Mouse (Mus musculus) CD4-positive helper T cell, adult 2 months (primary cell): Measurements from ENCODE around the gene Fbxl21.

Source experiments
- DNase-seq: peaks from one replicate; pipeline ENCODE4 v3.0.0-alpha.2; 2012; ENCODE audit warnings: low read depth, missing footprints, low spot score

The Fbxl21 gene

DNA sequence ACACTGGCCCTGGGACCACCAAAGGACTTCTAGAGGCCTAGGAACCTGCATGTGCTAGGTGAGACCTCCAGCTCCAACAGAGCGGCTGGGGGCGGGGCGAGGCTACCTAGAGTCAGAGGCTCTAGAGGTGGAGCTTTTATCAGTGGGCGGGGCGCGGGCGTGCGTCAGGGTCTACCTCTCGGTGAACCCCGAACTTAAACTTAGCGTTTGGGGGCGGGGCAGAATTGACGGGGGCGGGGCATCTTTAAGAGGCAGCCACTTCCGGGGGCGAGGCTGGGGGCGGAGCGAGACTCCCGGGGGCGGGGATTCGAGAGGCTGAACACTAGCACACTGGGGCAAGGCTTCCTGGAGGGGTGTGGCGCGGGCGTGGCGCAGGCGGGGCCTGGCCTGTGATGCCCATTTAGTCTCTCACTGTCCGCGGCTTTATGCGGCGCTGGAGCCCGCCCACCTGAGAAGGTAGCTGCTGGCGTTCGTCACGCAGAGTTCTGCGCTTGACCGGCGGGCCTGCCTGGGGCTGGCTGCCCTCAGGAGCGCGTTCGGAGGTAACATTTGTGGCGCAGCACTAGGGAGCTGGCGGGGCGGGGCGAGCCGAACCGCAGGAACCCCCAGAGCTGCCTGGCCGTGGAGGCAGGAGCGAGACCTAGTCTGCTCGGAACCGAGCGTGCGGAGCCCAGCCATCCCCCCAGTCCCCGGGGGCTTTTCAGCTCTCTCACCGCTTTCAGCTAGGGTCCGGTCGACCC, at the start of gene Fbxl21:
Gene Fbxl21, plus strand, starts transcription at position 392 of the 740 bp plus-strand sequence.
- DNase-seq: peak; percentile 88

GRCm38 (mm10) chr13:56472661-56473060, 49.6 kb upstream of the Fbxl21 start:
- DNase-seq: no peak

GRCm38 (mm10) chr13:56475363-56475762, 46.9 kb upstream of the Fbxl21 start:
- DNase-seq: peak; percentile 66

DNA sequence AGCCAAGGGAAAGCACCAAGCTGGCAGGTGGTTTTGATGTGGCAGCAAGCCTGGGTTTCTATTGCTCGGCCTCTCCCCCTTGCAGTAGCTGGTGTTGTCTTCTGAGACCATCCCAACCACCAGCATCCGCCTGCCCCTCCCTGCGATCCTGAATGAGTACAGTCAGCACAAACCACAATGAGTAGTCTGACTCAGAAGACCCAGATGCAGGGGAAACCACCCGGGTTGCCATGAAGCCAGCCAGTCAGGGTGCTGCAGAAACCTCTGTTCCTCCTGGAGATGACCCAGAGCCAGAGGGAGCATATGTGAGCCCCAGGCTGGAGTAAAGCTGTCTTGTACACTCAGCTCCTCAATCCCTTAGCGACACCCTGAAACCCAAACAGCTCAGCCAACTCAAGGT, 45.5 kb upstream of the Fbxl21 start:
- peak; percentile 86 for DNase-seq

DNA sequence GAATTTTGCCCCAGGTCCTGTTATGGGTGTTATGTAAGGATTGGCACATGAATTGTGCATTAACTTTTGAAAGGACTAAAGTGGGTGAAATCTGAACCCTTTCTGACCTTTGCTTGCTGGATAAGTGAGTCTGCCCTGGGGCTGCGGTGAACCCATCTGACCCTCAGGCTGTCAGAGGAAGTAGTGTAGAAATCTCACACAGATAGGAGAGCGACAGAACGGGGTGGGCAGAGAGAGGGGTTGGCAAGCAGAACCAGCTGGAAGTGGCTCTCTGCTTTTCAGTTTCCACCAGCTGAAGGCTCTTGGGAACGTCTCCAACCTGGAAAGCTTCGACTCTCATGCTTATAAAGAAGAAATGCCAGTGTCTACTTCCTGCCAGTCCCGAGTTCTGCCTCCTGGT, 45.0 kb upstream of the Fbxl21 start:
- no peak for DNase-seq

GRCm38 (mm10) chr13:56478027-56478426, 44.2 kb upstream of the Fbxl21 start:
- DNase-seq: no peak

DNA sequence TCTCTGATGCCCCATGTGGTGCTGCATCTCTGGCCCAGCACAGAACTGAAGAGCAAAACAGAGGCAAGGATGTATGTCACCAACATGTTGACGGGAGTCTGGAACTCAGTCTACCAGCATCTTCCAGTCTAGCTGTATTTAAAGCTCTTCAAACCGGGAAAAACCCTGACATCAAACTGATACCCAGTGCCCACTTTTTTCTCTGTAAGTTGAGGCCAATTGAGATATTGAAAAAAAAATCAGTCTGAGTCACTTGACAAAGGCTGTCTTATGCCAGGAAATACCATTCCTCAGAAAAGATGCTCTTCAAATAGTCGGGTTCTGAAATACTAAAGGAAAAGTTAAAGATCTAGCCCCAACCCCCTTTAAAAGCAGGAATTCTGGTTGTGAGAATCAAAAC, 40.1 kb upstream of the Fbxl21 start, which contains the start of gene Il9:
Gene Il9, minus strand, starts transcription at position 101 of the 400 bp plus-strand sequence.
- no peak for DNase-seq

DNA sequence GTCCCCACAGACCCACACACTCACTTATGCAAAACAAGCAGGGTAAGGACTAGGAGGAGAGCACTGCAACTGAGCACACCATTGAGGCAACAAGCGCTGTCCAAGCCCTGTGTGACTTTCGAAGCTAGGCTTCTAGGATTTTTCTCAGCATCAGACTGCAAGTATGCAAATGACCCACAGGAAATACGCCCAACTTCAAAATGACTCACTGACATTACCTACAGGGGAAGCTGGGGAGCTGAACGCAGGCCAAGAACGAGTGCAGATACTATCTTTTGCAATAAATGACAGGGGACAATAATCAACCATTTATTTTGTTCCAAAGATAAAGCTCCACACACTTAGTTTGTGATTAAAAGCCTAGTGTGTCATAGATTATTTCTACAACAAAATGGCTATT, 34.3 kb upstream of the Fbxl21 start:
- DNase-seq: peak; percentile 22

GRCm38 (mm10) chr13:56494440-56494839, 27.8 kb upstream of the Fbxl21 start:
- no peak for DNase-seq

GRCm38 (mm10) chr13:56500132-56500531, 22.1 kb upstream of the Fbxl21 start:
- no peak for DNase-seq

DNA sequence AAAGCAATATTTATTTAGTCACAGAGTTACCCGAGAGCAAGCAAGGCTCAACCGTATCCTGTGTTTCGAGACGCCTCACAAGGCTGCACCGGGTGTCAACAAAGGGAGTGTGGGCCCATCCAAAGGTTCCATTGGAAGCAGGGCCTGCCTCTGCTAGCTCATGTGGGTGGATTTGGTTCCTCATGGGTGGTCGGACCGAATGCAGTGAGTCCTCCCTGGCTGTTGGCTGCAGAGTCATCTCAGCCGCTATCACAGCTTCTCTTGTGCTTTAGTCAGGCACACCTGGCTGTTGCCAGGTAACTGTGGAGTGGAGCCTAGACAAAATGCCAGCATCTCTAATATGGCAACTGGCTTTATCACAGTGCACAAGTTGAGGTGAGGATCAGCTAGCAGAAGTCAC, 21.6 kb upstream of the Fbxl21 start:
- DNase-seq: no peak

- no peak for DNase-seq
These were observed 20.3 kb upstream of the Fbxl21 start for GRCm38 (mm10) chr13:56501866-56502420.

DNA sequence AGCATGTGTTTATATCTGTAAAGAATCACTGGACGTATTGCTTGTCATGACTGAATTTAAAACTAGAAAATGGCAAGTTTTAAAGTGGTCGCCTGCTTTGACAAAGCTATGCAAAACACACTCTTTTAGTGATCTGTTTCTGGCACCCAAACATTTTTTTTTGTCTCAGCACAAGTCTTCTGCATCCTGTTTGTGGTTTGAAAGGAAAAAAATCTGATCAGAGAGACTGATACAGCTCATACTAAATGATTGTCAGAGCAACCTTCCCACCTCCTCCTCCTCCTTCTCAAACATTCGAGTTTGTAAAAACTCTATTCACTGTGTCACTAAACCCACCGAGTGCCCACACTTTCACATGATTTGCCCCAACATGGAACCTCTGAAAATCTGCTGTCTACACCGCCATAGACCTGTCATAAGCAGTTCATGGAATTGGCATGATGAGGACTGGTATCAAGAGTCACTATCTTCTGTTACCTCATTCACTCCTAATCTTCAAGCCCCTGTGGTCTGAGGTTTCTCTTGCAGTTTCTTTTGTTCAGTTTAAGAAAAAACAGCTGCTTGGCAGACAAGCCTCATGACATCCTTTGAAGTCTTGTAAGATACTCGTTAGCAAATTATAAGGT, 15.3 kb upstream of the Fbxl21 start:
- DNase-seq: peak; percentile 86

- no peak for DNase-seq
These were observed 12.5 kb upstream of the Fbxl21 start for GRCm38 (mm10) chr13:56509796-56510195.

GRCm38 (mm10) chr13:56513595-56513994, 8.7 kb upstream of the Fbxl21 start:
- DNase-seq: no peak

DNA sequence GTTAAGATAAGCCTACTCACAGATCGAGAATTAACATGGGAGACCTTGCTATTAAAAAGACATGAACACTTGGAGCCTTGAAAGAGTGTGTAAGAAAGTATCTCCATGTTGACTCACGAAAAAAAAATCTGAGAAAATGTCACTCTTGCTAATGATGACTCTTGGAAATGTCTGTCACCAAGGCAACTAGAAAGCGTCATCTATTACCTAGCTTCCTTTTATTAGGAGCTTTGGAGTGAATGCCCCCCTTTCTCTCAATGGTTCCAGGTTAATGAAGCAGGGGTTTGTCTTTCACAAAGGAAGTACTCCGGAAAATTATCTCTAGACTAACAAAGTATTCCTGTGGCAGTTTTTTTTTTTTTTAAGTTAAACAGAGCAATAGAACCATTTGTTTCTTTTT, 6.0 kb upstream of the Fbxl21 start:
- DNase-seq: no peak

DNA sequence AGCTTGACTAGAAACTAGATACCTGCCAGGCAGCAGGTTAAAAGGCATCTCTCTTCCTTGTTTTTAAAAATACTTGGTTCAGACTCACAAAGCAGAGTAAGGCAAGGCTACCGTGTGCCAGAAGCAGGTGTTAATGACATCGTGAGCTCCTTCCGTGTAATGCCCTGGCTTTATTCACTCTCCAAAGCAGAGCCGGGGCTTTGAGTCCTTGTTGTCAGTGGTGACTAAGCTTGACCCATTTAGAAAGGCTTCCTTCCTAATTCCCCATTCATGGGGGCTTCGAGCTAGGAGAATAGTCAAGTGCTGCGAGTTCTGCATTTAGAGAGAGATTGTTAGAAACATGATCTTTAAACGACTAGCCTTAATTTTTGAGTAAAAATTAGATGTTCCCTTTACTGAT, 5.5 kb upstream of the Fbxl21 start:
- DNase-seq: no peak

DNA sequence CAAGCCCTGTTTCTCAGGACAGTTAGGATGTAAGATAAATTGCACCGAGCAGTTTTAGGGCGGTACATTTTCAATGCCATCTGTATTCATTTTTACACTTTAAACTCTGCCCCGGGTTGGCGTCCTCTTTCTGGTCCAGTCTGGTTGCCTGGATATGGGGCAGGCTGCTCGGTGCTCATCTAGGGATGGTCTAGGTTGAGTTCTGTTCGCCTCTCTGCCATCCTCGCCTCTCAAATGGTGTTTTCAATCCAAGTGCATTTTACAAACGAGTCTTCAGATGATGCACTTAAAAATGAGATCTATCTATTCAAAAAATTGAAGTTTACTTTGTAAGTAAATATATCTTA, 522 bp downstream of the Fbxl21 start:
- DNase-seq: no peak

DNA sequence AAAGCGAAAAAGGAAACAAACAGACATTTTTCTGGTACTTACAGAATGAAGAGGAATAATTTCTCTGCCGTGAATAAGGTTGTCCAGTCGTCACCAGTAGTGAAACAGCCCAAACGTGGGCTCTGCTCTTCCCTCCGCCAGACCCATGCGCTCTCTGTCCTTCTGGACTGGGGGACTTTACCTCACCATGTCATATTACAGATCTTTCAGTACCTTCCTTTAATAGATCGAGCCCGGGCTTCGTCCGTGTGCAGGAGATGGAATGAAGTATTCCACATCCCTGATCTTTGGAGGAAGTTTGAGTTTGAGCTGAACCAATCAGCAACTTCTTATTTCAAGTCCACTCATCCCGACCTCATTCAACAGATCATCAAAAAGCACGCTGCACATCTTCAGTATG, 4.6 kb downstream of the Fbxl21 start:
- DNase-seq: no peak

DNA sequence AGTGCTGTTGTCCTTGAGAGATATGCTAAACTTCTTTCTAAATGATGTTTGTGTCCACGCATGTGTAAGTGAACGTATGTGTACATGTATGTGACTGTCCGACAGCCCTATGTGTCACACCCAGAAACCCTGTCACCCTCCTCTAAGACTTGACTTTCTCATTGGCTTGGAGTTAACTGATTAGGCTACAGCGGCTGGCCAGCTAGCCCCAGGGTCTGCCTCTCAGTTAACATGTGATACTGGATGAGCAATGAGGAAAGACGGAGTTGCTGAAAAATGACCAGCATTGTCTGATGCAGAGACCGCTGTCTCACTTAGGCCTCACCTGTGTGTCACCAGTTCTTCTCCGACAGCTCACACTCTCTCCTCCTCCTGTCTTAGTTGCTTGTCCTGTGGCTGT, 5.6 kb downstream of the Fbxl21 start:
- no peak for DNase-seq

- no peak for DNase-seq
These were observed 6.0 kb downstream of the Fbxl21 start for GRCm38 (mm10) chr13:56528281-56528680.

- DNase-seq: no peak
These were observed 6.8 kb downstream of the Fbxl21 start for GRCm38 (mm10) chr13:56529031-56529430.

DNA sequence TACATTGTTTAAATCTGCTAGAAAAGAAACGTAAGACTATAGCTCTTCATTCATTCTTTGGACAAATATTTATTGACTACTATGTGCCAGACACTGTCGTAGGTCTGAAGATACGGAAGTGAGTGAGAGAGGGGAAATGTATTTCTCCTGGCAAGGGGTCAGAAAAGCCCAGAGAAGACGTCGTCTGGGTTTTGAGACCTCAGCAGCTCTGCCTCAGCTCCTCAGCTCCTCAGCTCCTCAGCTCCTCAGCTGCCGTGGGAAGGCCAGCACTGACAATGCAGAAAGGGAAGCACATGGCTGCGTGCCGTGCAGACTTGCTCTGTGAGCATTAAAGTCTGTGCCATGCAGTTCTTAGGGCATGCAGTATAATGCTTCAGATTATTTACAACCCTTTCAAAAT, 7.4 kb downstream of the Fbxl21 start:
- DNase-seq: no peak
